Mouse (Mus musculus) heart, postnatal 0 days (tissue): Measurements from ENCODE around the gene Kif13a. TPM values are rescaled to one million over a fixed set of nuclear protein-coding genes. Genes with fewer than 3 reads are reported as not detected.

Source experiments
- ATAC-seq: fragments of 200-750 bp; cut with Nextera tagmentation; 2 replicates; pipeline ENCODE4 v1.8.0; 2017; ENCODE audit warnings: low read depth, moderate number of reproducible peaks, moderate library complexity; ENCODE audit not compliant: insufficient read depth
- DNase-seq: peaks from one replicate; pipeline ENCODE4 v3.0.0-alpha.2; 2016; ENCODE audit warnings: low spot score
- H3K27ac ChIP-seq: fragments of 300-500 bp; sonication (generic); 2 replicates; pipeline ENCODE4 v1.5.1; 2014; ENCODE audit warnings: low read depth, mild to moderate bottlenecking
- H3K27me3 ChIP-seq: fragments of 300-500 bp; sonication (generic); 2 replicates; pipeline ENCODE4 v1.6.1; 2014; ENCODE audit warnings: low read length, mixed read lengths; ENCODE audit not compliant: control insufficient read depth, insufficient read depth
- H3K36me3 ChIP-seq: fragments of 300-500 bp; sonication (generic); replicated peaks from 2 replicates; pipeline ENCODE4 v1.6.1; 2014; ENCODE audit warnings: low read length, mixed read lengths; ENCODE audit not compliant: control insufficient read depth, insufficient read depth
- H3K4me1 ChIP-seq: fragments of 300-500 bp; sonication (generic); 2 replicates; pipeline ENCODE4 v1.6.1; 2014; ENCODE audit warnings: antibody characterized with exemption; ENCODE audit not compliant: control insufficient read depth, insufficient read depth
- H3K4me2 ChIP-seq: fragments of 300-500 bp; sonication (generic); 2 replicates; pipeline ENCODE4 v1.6.1; 2014; ENCODE audit warnings: low read depth, mild to moderate bottlenecking, low read length, moderate library complexity
- H3K4me3 ChIP-seq: fragments of 300-500 bp; sonication (generic); 2 replicates; pipeline ENCODE4 v1.5.1; 2014; ENCODE audit warnings: low read depth, low read length
- H3K9ac ChIP-seq: fragments of 300-500 bp; sonication (generic); replicated peaks from 2 replicates; pipeline ENCODE4 v1.6.1; 2014; ENCODE audit warnings: low read depth, low read length, mixed read lengths
- H3K9me3 ChIP-seq: fragments of 300-500 bp; sonication (generic); replicated peaks from 2 replicates; pipeline ENCODE4 v1.6.1; 2016; ENCODE audit warnings: low read length; ENCODE audit not compliant: control insufficient read depth
- CTCF ChIP-seq: IDR thresholded peaks from 2 replicates; pipeline ENCODE4 v1.5.1; 2016; ENCODE audit warnings: antibody characterized with exemption, control low read depth, low read depth
- EP300 ChIP-seq: IDR thresholded peaks from 2 replicates; pipeline ENCODE4 v1.6.1; 2016; ENCODE audit warnings: antibody characterized with exemption, low read depth
- WGBS: fragments of 180-500 bp; shearing (Covaris S2); extraction: QIAGEN DNeasy Blood & Tissue Kit; methylation state at CpG from one replicate; pipeline ENCODE4 v1.1.7; 2014; 5-methylcytosine and 5-hydroxymethylcytosine counted together
- polyA plus RNA-seq: library from polyadenylated mRNA; unstranded; fragments of >200 nt; fragmentation: Nextera tagmentation; extraction: Ambion mirVana; gene quantifications from 2 replicates; pipeline ENCODE4 v1.2.1, GENCODE M21; 2015
- total RNA-seq: library from RNA; depleted of rRNA; stranded (reverse); fragments of >200 nt; gene quantifications from 2 replicates; pipeline ENCODE4 v1.2.3, GENCODE M21; 2014; ENCODE audit warnings: low replicate concordance

Kif13a gene
- total and polyA plus RNA-seq, 2 experiments from 2014 or later: 36.7 to 81.8 TPM

- no peak overlapping the region for H3K4me3 ChIP-seq
- H3K27me3 ChIP-seq: no peaks in the 10 kb centered on the region
- no peak for DNase-seq
- 29% methylated on average over 9 of the region's 9 CpGs for WGBS
- ATAC-seq: peak; percentile 42; the same call in 1 of the 2 replicates
- H3K9me3 ChIP-seq: no peaks in the 10 kb centered on the region
- no peak for TF ChIP-seq EP300
- no peak for TF ChIP-seq CTCF
- H3K9ac ChIP-seq: no peak overlapping the region
- H3K4me2 ChIP-seq: no peak overlapping the region
- H3K4me1 ChIP-seq: peaks cover 8% of the 10 kb centered on the region; the same call in 1 of the 2 replicates
- H3K27ac ChIP-seq: peak overlapping the region; percentile 43
- H3K36me3 ChIP-seq: peaks cover 77% of the 10 kb centered on the region
Observed at GRCm38 (mm10) chr13:46811696-46812095, 118.0 kb downstream of the Kif13a start.

- Histone ChIP-seq H3K9me3 (no peaks in the 10 kb centered on the region), H3K9ac (no peak overlapping the region), H3K4me2 (no peak overlapping the region), H3K27ac (no peak overlapping the region), H3K4me1 (peaks cover 8% of the 10 kb centered on the region; the same call in 1 of the 2 replicates), H3K27me3 (no peaks in the 10 kb centered on the region), H3K4me3 (no peak overlapping the region), H3K36me3 (peaks cover 75% of the 10 kb centered on the region)
- TF ChIP-seq CTCF: no peak
- DNase-seq (no peak), ATAC-seq (no peak)
- WGBS: 93% methylated on average over 17 of the region's 17 CpGs
Observed at GRCm38 (mm10) chr13:46810613-46811012, 119.1 kb downstream of the Kif13a start.

- H3K36me3 ChIP-seq: peaks cover 75% of the 10 kb centered on the region
- H3K9me3 ChIP-seq: no peaks in the 10 kb centered on the region
- no peak overlapping the region for H3K27ac ChIP-seq
- 82% methylated on average over 12 of the region's 12 CpGs for WGBS
- no peak overlapping the region for H3K9ac ChIP-seq
- DNase-seq (peak; percentile 47), ATAC-seq (no peak)
- no peak overlapping the region for H3K4me2 ChIP-seq
- H3K4me1 ChIP-seq: peaks cover 8% of the 10 kb centered on the region; the same call in 1 of the 2 replicates
- no peak for TF ChIP-seq EP300
- peak; percentile 69 for TF ChIP-seq CTCF
- H3K27me3 ChIP-seq: no peaks in the 10 kb centered on the region
- H3K4me3 ChIP-seq: no peak overlapping the region
Observed at GRCm38 (mm10) chr13:46810098-46810497, 119.6 kb downstream of the Kif13a start.

GRCm38 (mm10) chr13:46807901-46808300, 121.8 kb downstream of the Kif13a start:
- WGBS: 86% methylated on average over 11 of the region's 11 CpGs
- Histone ChIP-seq H3K27ac (no peak overlapping the region), H3K9me3 (no peaks in the 10 kb centered on the region), H3K4me3 (no peak overlapping the region), H3K27me3 (no peaks in the 10 kb centered on the region), H3K4me2 (no peak overlapping the region), H3K4me1 (peaks cover 8% of the 10 kb centered on the region; the same call in 1 of the 2 replicates), H3K9ac (no peak overlapping the region), H3K36me3 (peaks cover 58% of the 10 kb centered on the region)
- ATAC-seq: no peak
- no peak for TF ChIP-seq EP300
- no peak for TF ChIP-seq CTCF
- no peak for DNase-seq

- H3K9me3 ChIP-seq: no peaks in the 10 kb centered on the region
- TF ChIP-seq EP300: no peak
- 93% methylated on average over 13 of the region's 13 CpGs for WGBS
- no peak for ATAC-seq
- H3K4me3 ChIP-seq: no peak overlapping the region
- H3K27me3 ChIP-seq: no peaks in the 10 kb centered on the region
- H3K4me1 ChIP-seq: no peaks in the 10 kb centered on the region; the same call in 1 of the 2 replicates
- no peak overlapping the region for H3K4me2 ChIP-seq
- H3K9ac ChIP-seq: no peak overlapping the region
- DNase-seq: no peak
- H3K36me3 ChIP-seq: peaks cover 59% of the 10 kb centered on the region
- no peak overlapping the region for H3K27ac ChIP-seq
Observed at GRCm38 (mm10) chr13:46801196-46801595, 128.5 kb downstream of the Kif13a start.

GRCm38 (mm10) chr13:46798156-46798555, 131.5 kb downstream of the Kif13a start:
- Histone ChIP-seq H3K9me3 (no peaks in the 10 kb centered on the region), H3K27me3 (no peaks in the 10 kb centered on the region), H3K9ac (no peak overlapping the region), H3K36me3 (peaks cover 67% of the 10 kb centered on the region), H3K4me2 (no peak overlapping the region), H3K4me1 (no peaks in the 10 kb centered on the region; the same call in 1 of the 2 replicates), H3K4me3 (no peak overlapping the region), H3K27ac (no peak overlapping the region)
- DNase-seq: peak; percentile 46
- TF ChIP-seq EP300 (no peak), CTCF (peak; percentile 98)
- no peak for ATAC-seq
- WGBS: 44% methylated on average over 4 of the region's 4 CpGs
